Mouse (Mus musculus) ES-Bruce4 (cell line): ENCODE data around the gene Ak5.

Source experiments
- CTCF ChIP-seq: IDR thresholded peaks from one replicate; pipeline ENCODE4 v1.8.1; 2011; ENCODE audit warnings: low read depth, low read length
- EP300 ChIP-seq: IDR thresholded peaks from 2 replicates; pipeline ENCODE4 v1.6.1; 2011; ENCODE audit warnings: low read depth, low read length; ENCODE audit not compliant: insufficient read depth
- POLR2A ChIP-seq: IDR thresholded peaks from one replicate; pipeline ENCODE4 v1.8.1; 2011; ENCODE audit warnings: low read length; ENCODE audit not compliant: insufficient read depth

- TF ChIP-seq POLR2A (no peak), CTCF (no peak), EP300 (no peak)
These were observed 206.1 kb downstream of the Ak5 start for GRCm38 (mm10) chr3:152462038-152462547.
